Mouse (Mus musculus) spleen, postnatal 4 days (tissue): ENCODE results near the gene Klrg2.
"Not testable (repeated sequence)": the region's sequence is repeated elsewhere in the genome, so short reads cannot be mapped to it uniquely, and the experiment has no call there.

ENCODE experiments used
- DNase-seq, 2 experiments: peaks; one replicate each; pipeline ENCODE4 v3.0.0; 2022; ENCODE audit warnings: low spot score in 2 of 2

Klrg2 gene

DNA sequence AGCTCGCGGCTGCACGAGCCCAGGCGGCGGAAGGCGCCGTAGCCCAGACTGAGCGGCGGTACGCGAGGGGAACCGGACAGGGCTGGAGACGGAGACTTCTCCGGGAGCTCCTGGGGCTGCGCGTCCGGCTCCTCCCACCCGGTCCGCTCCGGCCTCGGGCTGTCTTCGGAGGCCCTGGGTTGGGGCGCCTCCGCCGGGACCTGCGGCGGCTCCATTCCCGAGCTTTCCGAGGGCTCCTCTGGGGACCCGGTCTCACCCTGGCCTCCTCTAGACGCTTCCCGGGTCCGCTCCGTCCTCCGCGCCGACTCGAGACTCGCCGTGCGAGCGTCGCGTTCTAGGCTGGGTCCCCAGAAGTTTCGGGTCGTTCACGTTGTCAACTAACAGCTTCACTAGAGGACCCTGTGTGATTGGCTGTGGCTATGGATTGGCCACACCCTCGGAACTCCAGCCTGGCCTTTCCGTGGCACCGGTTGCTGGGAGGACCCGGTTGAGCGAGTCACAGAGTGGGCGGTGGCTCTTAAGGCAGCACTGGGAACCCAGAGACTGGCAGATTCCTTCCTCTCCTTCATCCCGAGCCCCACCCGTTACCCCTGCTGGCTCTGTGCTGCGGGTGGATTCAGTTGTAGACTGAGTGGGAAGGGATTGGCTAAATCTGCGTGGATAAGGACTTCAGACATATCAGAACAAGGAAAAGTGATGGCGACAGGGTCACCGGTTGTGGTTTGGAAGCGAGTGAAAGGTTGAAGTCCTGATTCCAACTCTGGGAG, at the start of gene Klrg2:
TSS of gene Klrg2 (minus strand) at position 391 of the 767 bp plus-strand sequence.
- peak in 1 of 2 experiments; percentile 70 for DNase-seq

GRCm38 (mm10) chr6:38682532-38682931, 45.5 kb upstream of the Klrg2 start:
- no peak for DNase-seq

- no peak for DNase-seq
Measured at GRCm38 (mm10) chr6:38677629-38678028, 40.6 kb upstream of the Klrg2 start.

DNA sequence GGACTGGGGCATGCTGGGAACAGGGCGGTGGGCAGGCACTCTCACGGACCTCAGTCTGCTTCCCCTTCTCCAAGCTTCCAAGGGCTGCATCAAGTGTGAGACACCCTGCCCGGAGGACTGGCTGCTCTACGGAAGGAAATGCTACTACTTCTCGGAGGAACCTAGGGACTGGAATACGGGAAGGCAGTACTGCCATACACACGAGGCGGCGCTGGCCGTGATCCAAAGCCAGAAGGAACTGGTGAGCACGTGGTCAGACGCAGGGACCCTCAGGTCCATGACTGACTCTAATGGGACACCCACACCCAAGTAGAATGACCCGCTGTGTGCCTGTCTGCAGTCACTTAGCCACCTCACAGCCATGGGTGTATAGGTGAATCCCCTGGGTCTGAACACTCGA, 39.7 kb upstream of the Klrg2 start:
- DNase-seq, result no peak

DNA sequence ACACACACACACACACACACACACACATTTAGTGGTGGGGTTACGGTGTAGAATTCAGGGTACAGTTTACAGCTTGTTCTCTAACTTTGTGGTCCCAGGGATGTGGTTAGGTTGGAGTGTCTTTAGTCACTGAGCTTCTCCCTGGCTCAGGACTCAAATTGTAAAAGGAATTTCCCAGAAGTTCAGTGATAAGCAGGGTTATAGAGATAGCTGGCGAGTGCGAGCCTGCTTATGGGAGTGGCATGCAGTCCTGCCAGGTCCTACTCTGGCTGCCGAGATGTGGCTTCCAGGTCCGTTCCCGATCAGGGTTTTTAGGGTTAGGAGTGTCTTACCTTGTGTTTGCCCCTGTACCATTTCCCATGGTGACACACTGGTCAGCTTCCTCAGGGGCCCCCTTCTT, 39.2 kb upstream of the Klrg2 start:
- DNase-seq, result no peak

DNA sequence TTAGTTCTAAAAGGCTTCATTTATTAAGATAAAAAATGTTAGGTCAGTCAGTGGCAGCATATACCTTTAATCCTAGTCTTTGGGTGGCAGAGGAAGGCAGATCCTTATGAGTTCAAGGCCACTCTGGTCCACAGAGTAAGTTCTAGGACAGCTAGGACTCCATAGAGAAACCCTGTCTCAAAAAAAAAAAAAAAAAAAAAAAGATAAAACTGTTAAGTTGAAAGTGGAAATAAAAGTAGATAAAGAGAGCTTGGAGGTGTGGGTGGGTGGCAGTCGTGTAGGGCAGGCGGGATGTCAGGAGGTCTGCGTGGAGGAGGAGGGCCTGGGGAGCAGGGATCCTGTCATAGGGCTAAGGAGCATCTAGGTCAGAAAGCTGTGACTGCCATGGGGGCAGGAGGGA, 35.0 kb upstream of the Klrg2 start:
- DNase-seq, result no peak

- no peak for DNase-seq
Measured at GRCm38 (mm10) chr6:38671270-38671669, 34.2 kb upstream of the Klrg2 start.

DNA sequence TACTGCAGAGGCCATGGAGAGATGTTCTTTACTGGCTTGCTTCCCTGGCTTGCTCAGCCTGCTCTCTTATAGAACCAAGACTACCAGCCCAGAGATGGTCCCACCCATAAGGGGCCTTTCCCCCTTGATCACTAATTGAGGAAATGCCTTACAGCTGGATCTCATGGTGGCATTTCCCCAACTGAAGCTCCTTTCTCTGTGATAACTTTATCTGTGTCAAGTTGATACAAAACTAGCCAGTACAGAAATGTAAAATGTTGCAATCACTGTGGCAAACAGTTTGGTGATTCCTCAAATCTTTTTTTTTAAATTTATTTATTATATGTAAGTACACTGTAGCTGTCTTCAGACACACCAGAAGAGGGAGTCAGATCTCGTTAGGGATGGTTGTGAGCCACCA, 33.4 kb upstream of the Klrg2 start:
- not testable (repeated sequence) for DNase-seq

- DNase-seq, result no peak
Measured at GRCm38 (mm10) chr6:38669580-38669979, 32.5 kb upstream of the Klrg2 start.

- no peak for DNase-seq
Measured at GRCm38 (mm10) chr6:38662714-38663615, 25.9 kb upstream of the Klrg2 start, which contains the start of gene Clec2l. Gene Clec2l, plus strand, starts transcription at chr6:38663069.

DNA sequence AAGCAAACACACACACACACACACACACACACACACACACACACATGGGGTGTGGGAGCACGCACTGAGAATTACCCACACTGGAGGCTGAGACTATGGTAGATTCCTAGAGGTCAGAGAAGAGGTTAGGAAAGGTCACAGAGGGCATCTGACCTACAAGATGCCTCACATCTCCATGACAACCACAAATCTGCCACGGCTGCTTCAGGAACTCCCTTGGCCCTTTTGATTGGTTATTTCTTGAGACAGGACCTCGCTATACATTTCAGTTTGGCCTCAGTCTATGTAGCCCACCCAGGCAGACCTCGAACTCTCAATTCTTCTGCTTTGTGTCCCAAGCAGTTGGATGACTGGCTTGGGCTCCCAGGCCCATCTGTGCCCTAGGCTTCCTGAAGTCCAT, 24.6 kb upstream of the Klrg2 start:
- no peak for DNase-seq

GRCm38 (mm10) chr6:38650263-38650937, 13.4 kb upstream of the Klrg2 start:
- peak; percentile 64 to 81 for DNase-seq

DNA sequence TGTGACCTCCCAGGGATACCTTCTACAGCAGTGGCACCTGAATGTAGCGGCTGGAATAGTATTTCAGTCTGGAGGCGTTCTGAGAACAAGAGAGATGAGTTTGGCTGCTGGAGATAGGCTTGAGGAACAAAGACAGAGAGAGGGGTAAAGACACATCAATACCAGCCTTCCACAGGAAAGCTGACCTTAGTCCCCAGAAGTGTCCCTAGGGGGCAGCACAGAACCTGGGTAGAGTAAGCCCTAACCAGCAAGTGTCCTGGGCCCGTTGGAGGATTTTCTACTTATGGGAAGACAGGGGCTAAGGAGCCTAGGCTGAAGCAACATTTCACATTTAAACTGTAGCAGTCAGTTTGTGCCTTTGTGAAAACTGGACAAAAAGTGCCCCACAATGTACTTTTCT, 12.5 kb upstream of the Klrg2 start:
- DNase-seq, result peak; percentile 37 to 67

GRCm38 (mm10) chr6:38643039-38643438, 6.0 kb upstream of the Klrg2 start:
- DNase-seq, result no peak

- no peak for DNase-seq
Measured at GRCm38 (mm10) chr6:38642593-38642992, 5.6 kb upstream of the Klrg2 start.

- DNase-seq, result no peak
Measured at GRCm38 (mm10) chr6:38641645-38642044, 4.6 kb upstream of the Klrg2 start.

DNA sequence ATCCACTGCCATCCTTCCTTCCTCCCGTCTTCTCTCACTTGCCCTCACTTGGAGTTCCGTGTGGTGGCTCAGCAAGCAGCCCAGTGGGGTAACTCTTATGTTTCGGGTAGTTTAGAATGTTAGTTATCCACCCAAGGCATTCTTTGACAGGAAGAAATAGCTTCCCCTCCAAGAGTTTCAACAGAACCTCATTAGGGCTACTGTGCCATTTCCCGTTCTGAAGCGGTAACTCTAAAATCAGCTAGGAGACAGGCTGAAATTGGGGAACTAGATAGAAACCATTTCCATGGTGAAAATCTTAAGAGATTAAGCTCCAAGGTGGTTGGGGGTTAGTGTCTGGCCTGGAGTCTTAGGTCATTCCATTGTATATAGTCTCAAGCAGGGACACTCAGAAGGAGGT, 4.2 kb upstream of the Klrg2 start:
- no peak for DNase-seq

DNA sequence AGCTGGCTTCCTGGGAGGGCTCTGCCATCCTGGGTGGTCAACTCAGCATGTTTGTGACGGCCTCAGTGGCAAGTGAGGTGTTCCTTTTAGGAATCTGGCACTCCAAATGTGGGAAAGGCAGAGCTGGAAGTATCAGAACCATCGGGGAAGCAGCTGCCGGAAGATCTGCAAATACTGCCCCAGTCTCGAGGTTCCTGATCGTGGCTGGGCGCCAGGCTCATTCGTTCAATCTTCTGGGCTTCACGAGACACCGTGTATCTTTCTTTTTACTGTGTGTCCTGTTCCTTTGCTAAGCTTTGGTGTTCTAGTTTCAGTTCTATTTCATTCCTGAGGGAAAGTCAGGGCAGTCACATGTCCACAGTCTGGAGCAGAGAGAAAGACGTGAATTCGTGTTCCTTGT, 3.4 kb upstream of the Klrg2 start:
- no peak for DNase-seq

GRCm38 (mm10) chr6:38635941-38636851, 846 bp downstream of the Klrg2 start:
- peak in 1 of 2 experiments; percentile 65 for DNase-seq

GRCm38 (mm10) chr6:38634461-38634860, 2.6 kb downstream of the Klrg2 start:
- DNase-seq, result no peak

DNA sequence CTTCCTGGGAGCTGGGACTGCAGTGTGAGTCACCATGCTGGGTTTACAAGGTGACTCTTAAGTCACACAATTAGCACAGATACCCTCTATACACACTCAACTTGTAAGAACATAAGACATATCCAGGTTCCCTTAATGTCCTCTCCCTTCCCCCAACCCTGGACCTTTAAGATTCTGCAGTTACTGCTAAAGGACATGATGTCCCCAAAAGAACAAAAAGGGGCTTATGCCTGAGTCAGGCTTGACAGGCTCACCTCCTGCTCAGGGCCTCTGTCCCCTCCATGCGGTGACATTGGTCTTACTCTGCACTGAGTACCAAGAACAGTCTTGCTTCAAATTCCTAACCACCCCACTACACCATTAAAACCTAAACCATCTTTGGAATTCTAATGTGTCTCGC, 4.2 kb downstream of the Klrg2 start:
- no peak for DNase-seq
